Mouse (Mus musculus): ENCODE results near the gene Slc19a3. TPM values are rescaled to one million over a fixed set of nuclear protein-coding genes. Genes with fewer than 3 reads are reported as not detected.

Gene Slc19a3
- polyA plus RNA-seq (2015; fragmentation: Nextera tagmentation; extraction: Ambion mirVana) = 0.45 and 0.70 TPM in 2 replicates

- peak; percentile 86 for ATAC-seq (ENCODE audit: insufficient number of reproducible peaks, low FRiP score, low TSS enrichment, low read depth)
- Histone ChIP-seq H3K9ac (peak within 1 kb of the TSS; percentile 27; the same call in 1 of the 2 replicates), H3K36me3 (no peaks in the 10 kb centered on the region), H3K4me1 (peaks cover 11% of the 10 kb centered on the region; the same call in 1 of the 2 replicates), H3K27ac (peak within 1 kb of the TSS; percentile 64), H3K9me3 (no peaks in the 10 kb centered on the region), H3K27me3 (no peaks in the 10 kb centered on the region), H3K4me3 (peak within 1 kb of the TSS; percentile 50), H3K4me2 (peak within 1 kb of the TSS; percentile 74)
- 1% methylated on average over 25 of the region's 25 CpGs for WGBS
These were observed at the start of gene Slc19a3 for GRCm38 (mm10) chr1:83038109-83038672. Slc19a3 (minus strand) TSS chr1:83038448.

GRCm38 (mm10) chr1:83084790-83085189 lies 46.5 kb upstream of the Slc19a3 start:
- Histone ChIP-seq H3K4me1 (no peaks in the 10 kb centered on the region), H3K4me2 (no peak overlapping the region), H3K4me3 (no peak overlapping the region), H3K36me3 (no peaks in the 10 kb centered on the region), H3K27ac (no peak overlapping the region), H3K9me3 (no peaks in the 10 kb centered on the region), H3K27me3 (no peaks in the 10 kb centered on the region), H3K9ac (no peak overlapping the region)
- ATAC-seq (ENCODE audit: insufficient number of reproducible peaks, low FRiP score, low TSS enrichment, low read depth) = no peak
- 90% methylated on average over 2 of the region's 2 CpGs for WGBS

- H3K36me3 ChIP-seq = no peaks in the 10 kb centered on the region
- ATAC-seq (ENCODE audit: insufficient number of reproducible peaks, low FRiP score, low TSS enrichment, low read depth) = no peak
- no peaks in the 10 kb centered on the region for H3K27me3 ChIP-seq
- H3K9ac ChIP-seq = no peak overlapping the region
- no peak overlapping the region for H3K4me3 ChIP-seq
- no peak overlapping the region for H3K4me2 ChIP-seq
- H3K27ac ChIP-seq = no peak overlapping the region
- H3K9me3 ChIP-seq = no peaks in the 10 kb centered on the region
- 67% methylated on average over 6 of the region's 6 CpGs for WGBS
- H3K4me1 ChIP-seq = no peaks in the 10 kb centered on the region
These were observed 38.8 kb upstream of the Slc19a3 start for GRCm38 (mm10) chr1:83077016-83077415.

- no peaks in the 10 kb centered on the region for H3K9me3 ChIP-seq
These were observed 38.1 kb upstream of the Slc19a3 start for GRCm38 (mm10) chr1:83076190-83076917.

GRCm38 (mm10) chr1:83075526-83076189 lies 37.4 kb upstream of the Slc19a3 start:
- H3K9me3 ChIP-seq = no peaks in the 10 kb centered on the region
- no peaks in the 10 kb centered on the region for H3K27me3 ChIP-seq
- no peak overlapping the region for H3K27ac ChIP-seq
- 44% methylated on average over 15 of the region's 15 CpGs for WGBS
- ATAC-seq (ENCODE audit: insufficient number of reproducible peaks, low FRiP score, low TSS enrichment, low read depth) = no peak
- no peaks in the 10 kb centered on the region for H3K4me1 ChIP-seq
- no peaks in the 10 kb centered on the region for H3K36me3 ChIP-seq
- H3K9ac ChIP-seq = no peak overlapping the region
- peak overlapping the region; percentile 27 for H3K4me3 ChIP-seq
- H3K4me2 ChIP-seq = peak overlapping the region; percentile 30

More at GRCm38 (mm10) chr1:83076190-83076917, 38.1 kb upstream of the Slc19a3 start:
- H3K27ac ChIP-seq = no peak overlapping the region
- H3K4me1 ChIP-seq = no peaks in the 10 kb centered on the region
- H3K9ac ChIP-seq = no peak overlapping the region
- H3K36me3 ChIP-seq = no peaks in the 10 kb centered on the region
- WGBS = 44% methylated on average over 11 of the region's 11 CpGs
- H3K4me2 ChIP-seq = peak overlapping the region; percentile 30
- H3K27me3 ChIP-seq = no peaks in the 10 kb centered on the region
- ATAC-seq (ENCODE audit: insufficient number of reproducible peaks, low FRiP score, low TSS enrichment, low read depth) = no peak
- peak overlapping the region; percentile 27 for H3K4me3 ChIP-seq

- Histone ChIP-seq H3K27me3 (no peaks in the 10 kb centered on the region), H3K4me2 (no peak overlapping the region), H3K27ac (no peak overlapping the region), H3K4me1 (no peaks in the 10 kb centered on the region), H3K36me3 (no peaks in the 10 kb centered on the region), H3K9me3 (no peaks in the 10 kb centered on the region), H3K9ac (no peak overlapping the region), H3K4me3 (no peak overlapping the region)
- WGBS = 87% methylated on average over 10 of the region's 10 CpGs
- ATAC-seq (ENCODE audit: insufficient number of reproducible peaks, low FRiP score, low TSS enrichment, low read depth) = no peak
These were observed 29.0 kb upstream of the Slc19a3 start for GRCm38 (mm10) chr1:83067205-83067604.

GRCm38 (mm10) chr1:83066577-83066976 lies 28.3 kb upstream of the Slc19a3 start:
- no peaks in the 10 kb centered on the region for H3K9me3 ChIP-seq

GRCm38 (mm10) chr1:83064851-83065250 lies 26.6 kb upstream of the Slc19a3 start:
- H3K4me3 ChIP-seq = no peak overlapping the region
- H3K9me3 ChIP-seq = no peaks in the 10 kb centered on the region
- H3K9ac ChIP-seq = no peak overlapping the region
- no peaks in the 10 kb centered on the region for H3K27me3 ChIP-seq
- WGBS = 32% methylated on average over 3 of the region's 3 CpGs
- H3K4me1 ChIP-seq = no peaks in the 10 kb centered on the region
- no peak for ATAC-seq (ENCODE audit: insufficient number of reproducible peaks, low FRiP score, low TSS enrichment, low read depth)
- H3K36me3 ChIP-seq = no peaks in the 10 kb centered on the region
- no peak overlapping the region for H3K4me2 ChIP-seq
- no peak overlapping the region for H3K27ac ChIP-seq

More at GRCm38 (mm10) chr1:83066577-83066976, 28.3 kb upstream of the Slc19a3 start:
- no peak overlapping the region for H3K27ac ChIP-seq
- no peaks in the 10 kb centered on the region for H3K36me3 ChIP-seq
- H3K27me3 ChIP-seq = no peaks in the 10 kb centered on the region
- H3K9ac ChIP-seq = no peak overlapping the region
- ATAC-seq (ENCODE audit: insufficient number of reproducible peaks, low FRiP score, low TSS enrichment, low read depth) = no peak
- WGBS = 64% methylated on average over 4 of the region's 4 CpGs
- no peak overlapping the region for H3K4me2 ChIP-seq
- no peak overlapping the region for H3K4me3 ChIP-seq
- H3K4me1 ChIP-seq = no peaks in the 10 kb centered on the region

GRCm38 (mm10) chr1:83060643-83061042 lies 22.4 kb upstream of the Slc19a3 start, which contains the start of gene Krtap28-13:
Krtap28-13 (plus strand) TSS chr1:83060930.
- Histone ChIP-seq H3K36me3 (no peaks in the 10 kb centered on the region), H3K4me3 (no peak within 1 kb of the TSS), H3K27me3 (no peaks in the 10 kb centered on the region), H3K4me1 (no peaks in the 10 kb centered on the region), H3K4me2 (no peak within 1 kb of the TSS), H3K27ac (no peak within 1 kb of the TSS), H3K9me3 (no peaks in the 10 kb centered on the region), H3K9ac (no peak within 1 kb of the TSS)
- 82% methylated on average over 4 of the region's 4 CpGs for WGBS
- no peak for ATAC-seq (ENCODE audit: insufficient number of reproducible peaks, low FRiP score, low TSS enrichment, low read depth)

- Histone ChIP-seq H3K4me2 (no peak within 1 kb of the TSS), H3K9me3 (no peaks in the 10 kb centered on the region), H3K9ac (no peak within 1 kb of the TSS), H3K27ac (no peak within 1 kb of the TSS), H3K36me3 (no peaks in the 10 kb centered on the region), H3K27me3 (no peaks in the 10 kb centered on the region), H3K4me1 (no peaks in the 10 kb centered on the region), H3K4me3 (no peak within 1 kb of the TSS)
- 82% methylated on average over 9 of the region's 9 CpGs for WGBS
- ATAC-seq (ENCODE audit: insufficient number of reproducible peaks, low FRiP score, low TSS enrichment, low read depth) = no peak
These were observed 21.0 kb upstream of the Slc19a3 start, which contains the start of gene A030005K14Rik for GRCm38 (mm10) chr1:83059278-83059677. A030005K14Rik (minus strand) TSS chr1:83059378.

- no peaks in the 10 kb centered on the region for H3K4me1 ChIP-seq
- WGBS = 37% methylated on average over 1 of the region's 1 CpGs
- H3K9me3 ChIP-seq = no peaks in the 10 kb centered on the region
- H3K36me3 ChIP-seq = no peaks in the 10 kb centered on the region
- no peak overlapping the region for H3K9ac ChIP-seq
- H3K27me3 ChIP-seq = no peaks in the 10 kb centered on the region
- ATAC-seq (ENCODE audit: insufficient number of reproducible peaks, low FRiP score, low TSS enrichment, low read depth) = no peak
- H3K4me2 ChIP-seq = no peak overlapping the region
- H3K4me3 ChIP-seq = no peak overlapping the region
- H3K27ac ChIP-seq = no peak overlapping the region
These were observed 20.2 kb upstream of the Slc19a3 start for GRCm38 (mm10) chr1:83058481-83058880.
